Mouse (Mus musculus) adrenal gland (tissue): ENCODE measurements around the gene Rps27l.

Experiments
- intact Hi-C: fragments of 180-260 bp; cut with DNase I; formaldehyde crosslinking; loops from one replicate; pipeline ENCODE4 v1.15.1; 2025

Rps27l gene

DNA sequence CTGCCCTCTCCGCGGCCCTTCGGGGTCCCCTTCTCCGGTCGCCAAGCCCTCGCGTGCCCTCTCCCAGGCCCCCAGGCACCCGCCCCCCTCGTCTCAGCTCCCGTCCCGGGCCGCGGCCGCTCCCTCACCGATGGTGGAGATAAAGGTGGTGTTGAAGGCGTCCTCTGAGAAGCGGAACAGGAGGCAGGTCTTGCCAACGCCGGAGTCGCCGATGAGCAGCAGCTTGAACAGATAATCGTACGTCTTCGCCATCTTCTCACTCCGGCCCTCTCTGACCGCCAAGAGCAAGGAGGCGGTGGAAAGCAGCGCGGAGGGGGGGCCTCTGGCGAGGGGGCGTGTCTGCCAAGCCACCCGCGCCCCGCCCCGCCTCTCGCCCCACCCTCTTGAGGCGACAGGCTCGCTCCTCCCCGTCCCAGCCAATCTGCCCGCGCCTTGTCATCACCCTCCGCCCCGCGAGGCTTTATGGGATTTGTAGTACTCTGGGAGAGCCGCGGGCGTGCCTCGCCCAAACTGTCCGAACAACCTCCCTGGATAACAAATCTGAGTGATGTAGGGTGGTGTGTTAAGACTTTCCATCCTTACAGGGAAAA, 26.4 kb upstream of the Rps27l start, which contains the start of gene Rab8b:
Rab8b (minus strand) TSS at position 306 of the 590 bp plus-strand sequence.
- intact Hi-C loops: loop anchor here (5.0 kb wide), 2 partner anchors 37 to 82 kb away; no protein-coding TSS in a partner anchor

- intact Hi-C loops: loop anchor here (5.0 kb wide), 2 partner anchors 38 to 83 kb away; no protein-coding TSS in a partner anchor
Observed at GRCm38 (mm10) chr9:66919981-66920380, 25.9 kb upstream of the Rps27l start.

- intact Hi-C loops: no loop called here
Observed at GRCm38 (mm10) chr9:66920488-66921279, 25.2 kb upstream of the Rps27l start.

- intact Hi-C loops: no loop called here
Observed at GRCm38 (mm10) chr9:66922076-66922475, 23.8 kb upstream of the Rps27l start.

- intact Hi-C loops: no loop called here
Observed at GRCm38 (mm10) chr9:66925853-66926252, 20.0 kb upstream of the Rps27l start.

DNA sequence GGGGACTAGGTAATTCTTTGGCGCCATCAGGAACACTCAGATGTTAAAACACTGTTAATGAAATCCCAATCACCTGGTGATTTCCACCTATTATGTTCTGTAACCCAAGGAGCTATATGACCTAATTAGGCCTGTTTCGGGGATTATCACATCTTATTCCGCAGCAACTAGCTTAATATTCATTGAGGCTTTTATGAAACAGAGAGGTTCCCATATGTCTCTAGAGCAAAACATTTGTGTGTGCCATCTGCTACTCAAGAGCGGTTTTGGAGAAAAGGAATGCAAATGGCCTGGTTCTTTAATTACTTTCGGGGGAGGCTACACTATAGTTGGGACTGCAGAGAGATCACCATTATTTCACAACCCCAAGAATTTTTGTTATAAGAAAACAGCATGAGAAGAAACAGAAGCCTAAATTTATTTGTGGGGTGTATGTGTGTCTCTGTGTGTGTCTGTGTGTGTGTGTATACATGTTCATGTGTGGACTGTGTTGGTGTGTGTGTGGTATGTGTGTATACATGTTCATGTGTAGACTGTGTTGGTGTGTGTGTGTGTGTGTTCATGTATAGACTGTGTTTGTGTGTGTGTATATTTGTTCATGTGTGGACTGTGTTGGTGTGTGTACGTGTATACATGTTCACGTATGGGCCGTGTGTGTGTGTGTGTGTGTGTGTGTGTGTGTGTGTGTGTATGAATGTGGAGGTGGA, 18.0 kb upstream of the Rps27l start:
- intact Hi-C loops: no loop called here

GRCm38 (mm10) chr9:66930351-66930750, 15.5 kb upstream of the Rps27l start:
- intact Hi-C loops: no loop called here

DNA sequence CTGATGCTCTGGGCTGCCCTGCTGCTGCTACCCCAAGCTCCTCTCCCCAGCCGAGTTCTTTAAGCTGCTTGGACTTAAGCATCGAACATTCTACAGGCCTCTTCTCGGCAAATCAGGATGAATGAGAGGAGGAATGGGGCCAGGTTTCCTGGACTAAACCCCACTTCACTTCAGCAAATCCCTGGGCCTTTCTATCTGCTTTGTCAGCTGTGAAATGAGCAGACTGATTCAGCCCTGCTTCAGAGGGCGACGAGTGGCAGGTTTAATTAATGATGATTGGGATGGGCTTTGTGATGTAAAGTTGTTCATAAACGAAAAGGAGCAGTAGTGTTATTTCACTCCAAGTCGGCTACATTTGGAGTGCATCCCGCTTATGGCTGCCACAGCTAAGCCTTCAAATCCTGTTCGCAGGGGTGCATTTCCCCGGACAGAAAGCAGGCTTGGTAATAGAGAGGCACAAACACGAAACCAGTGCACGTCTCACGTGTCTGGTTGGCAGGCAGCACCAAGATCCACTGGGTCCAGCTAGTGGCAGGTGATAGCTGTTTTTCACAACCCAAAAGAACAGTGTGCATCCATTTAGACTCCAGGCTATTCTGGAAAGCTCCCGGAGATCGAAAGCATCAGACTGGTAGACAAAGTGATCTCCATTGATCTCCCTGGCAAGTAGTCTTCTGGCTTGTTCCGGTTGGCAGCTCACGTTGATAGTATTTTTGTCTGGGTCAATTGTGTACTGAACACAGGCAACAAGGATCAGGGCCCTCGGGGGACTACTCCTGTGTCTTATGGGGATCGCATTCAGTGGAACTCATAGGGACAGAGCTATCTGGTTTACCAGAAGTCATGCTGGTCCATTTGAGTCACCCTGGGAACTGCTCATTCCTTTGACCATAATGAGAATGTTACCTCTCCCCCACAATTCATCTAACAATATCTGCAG, 11.7 kb upstream of the Rps27l start:
- intact Hi-C loops: no loop called here

DNA sequence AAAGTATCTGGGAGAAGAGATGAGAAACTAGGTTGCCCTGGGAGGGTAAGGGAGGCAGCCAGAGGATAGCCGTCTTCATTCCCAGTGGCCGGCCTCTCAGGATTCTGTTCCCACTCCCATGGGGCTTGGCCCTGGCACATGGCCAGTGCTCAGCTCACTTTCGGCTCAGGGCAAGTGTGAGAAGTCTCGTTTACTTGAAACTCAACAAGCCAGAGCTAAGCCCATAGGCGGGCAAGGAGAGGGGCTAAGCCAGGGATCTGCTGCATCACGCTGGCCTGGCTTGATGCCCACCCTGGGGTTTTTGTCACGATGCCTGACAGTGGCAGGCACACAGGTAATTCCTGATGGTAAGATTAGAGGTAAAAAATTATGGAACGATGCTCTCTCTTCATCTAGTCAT, 8.4 kb upstream of the Rps27l start:
- intact Hi-C loops: loop anchor here (5.0 kb wide), 1 partner anchor 290 kb away; no protein-coding TSS in a partner anchor

- intact Hi-C loops: loop anchor here (5.0 kb wide), 1 partner anchor 292 kb away; no protein-coding TSS in a partner anchor
Observed at GRCm38 (mm10) chr9:66938836-66939235, 7.0 kb upstream of the Rps27l start.

- intact Hi-C loops: no loop called here
Observed at GRCm38 (mm10) chr9:66945161-66945560, 725 bp upstream of the Rps27l start.

GRCm38 (mm10) chr9:66948536-66948935, 2.6 kb downstream of the Rps27l start:
- intact Hi-C loops: no loop called here

- intact Hi-C loops: no loop called here
Observed at GRCm38 (mm10) chr9:66952321-66952720, 6.4 kb downstream of the Rps27l start.

DNA sequence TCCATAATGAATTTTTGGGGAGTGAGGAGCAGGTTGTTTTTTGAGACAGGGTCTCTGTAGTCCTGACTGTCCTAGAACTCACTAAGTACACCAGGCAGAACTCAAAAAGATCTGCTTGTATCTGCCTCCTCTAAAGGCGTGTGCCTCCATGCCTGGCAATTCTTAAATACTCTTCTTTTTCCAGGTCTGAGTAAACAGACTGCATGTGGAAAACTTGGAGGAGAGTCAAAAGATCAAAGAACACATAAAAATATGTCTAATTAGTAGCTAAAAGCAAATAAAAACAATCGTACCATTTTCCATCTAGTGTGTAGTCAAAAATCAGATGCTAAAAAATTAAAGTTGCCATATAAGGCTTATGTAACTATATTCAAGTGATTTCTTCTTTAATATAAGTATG, 7.0 kb downstream of the Rps27l start:
- intact Hi-C loops: no loop called here

- intact Hi-C loops: no loop called here
Observed at GRCm38 (mm10) chr9:66957451-66957850, 11.6 kb downstream of the Rps27l start.

GRCm38 (mm10) chr9:66961478-66961877, 15.6 kb downstream of the Rps27l start:
- intact Hi-C loops: no loop called here

DNA sequence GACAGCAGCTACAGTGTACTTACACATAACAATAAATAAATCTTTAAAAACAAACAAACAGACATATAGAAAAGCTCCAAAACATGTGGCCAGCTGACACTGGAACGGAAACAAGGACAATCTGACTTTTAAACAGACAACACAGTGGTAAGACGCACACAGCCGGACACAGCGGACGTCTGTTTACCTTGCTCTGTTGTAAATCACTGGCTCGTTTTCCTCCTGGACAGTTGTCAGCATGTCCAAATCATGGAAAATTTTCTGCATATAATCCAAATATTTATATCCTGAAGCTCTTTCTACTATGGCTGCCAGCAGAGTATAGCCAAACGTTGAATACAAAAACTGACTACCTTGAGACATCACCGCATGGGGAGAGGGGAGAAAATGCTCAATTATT, 21.6 kb downstream of the Rps27l start:
- intact Hi-C loops: no loop called here

- intact Hi-C loops: no loop called here
Observed at GRCm38 (mm10) chr9:66971116-66971515, 25.2 kb downstream of the Rps27l start.

DNA sequence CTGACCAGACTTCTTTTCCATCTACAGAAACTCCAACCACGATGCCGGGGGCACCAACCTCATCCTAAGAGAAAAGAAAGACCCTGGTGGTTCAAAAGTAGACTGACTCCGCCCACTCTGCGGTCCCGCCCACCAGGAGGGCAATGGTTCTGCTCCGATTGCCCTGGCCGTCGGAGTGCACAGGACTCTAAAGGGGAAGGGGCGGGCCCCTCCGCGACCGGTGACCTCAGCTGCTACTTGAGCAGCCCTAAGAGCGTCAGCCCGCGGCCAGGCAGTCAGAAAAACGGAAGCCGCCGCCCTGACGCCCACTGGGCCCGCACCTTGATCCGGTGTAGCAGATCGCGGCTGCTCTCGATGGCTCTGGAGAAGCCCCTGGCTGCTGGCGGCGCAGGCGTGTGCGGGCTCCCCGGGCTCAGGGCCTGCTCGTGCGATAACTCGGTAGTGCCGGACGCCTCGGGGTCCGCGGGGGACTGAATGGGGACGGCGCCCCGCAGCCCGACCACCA, 28.9 kb downstream of the Rps27l start:
- intact Hi-C loops: no loop called here

DNA sequence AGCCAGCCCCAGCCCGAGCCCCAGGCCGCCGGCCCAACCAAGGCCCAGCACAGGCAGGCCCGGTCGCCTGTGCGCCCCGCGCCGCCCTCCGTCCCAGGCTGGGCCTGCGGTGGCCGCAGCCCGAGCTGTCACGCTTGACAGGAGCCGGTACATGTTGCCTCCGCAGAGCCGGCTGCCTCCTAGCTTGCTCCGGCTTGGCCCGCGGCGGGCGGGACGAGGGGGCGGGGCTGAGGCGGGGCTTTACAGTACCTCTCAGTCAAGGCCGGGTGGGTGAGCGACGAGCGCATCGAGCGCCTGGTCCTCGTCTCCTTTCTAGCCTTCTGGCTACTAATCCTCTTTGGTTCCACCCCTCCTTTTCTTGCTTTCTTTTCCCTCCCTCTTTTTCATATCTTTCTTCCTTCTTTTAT, 29.4 kb downstream of the Rps27l start, which contains the start of gene Lactb:
Lactb (minus strand) TSS at position 246 of the 407 bp plus-strand sequence.
- intact Hi-C loops: no loop called here

DNA sequence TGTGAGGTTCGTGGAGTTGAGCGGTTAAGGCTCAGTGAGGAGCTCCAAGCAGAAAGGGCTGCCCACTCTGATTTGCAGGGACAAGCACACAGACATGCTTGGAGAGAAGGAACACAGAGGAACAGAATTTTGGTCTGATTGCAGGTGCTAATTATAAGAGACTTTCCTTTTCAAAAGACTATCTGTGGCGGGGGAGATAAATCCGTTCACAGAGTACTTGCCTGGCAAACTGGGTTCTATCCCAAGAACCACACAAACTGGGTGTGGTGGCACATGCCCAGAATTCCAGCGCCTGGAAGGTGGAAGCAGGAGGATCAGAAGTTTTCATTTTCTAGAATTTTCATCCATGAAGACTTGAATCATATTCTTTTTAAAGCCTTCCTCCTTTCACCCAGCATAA, 31.2 kb downstream of the Rps27l start:
- intact Hi-C loops: no loop called here
